Mouse (Mus musculus): ENCODE data around the gene Stum.

- TF ChIP-seq POLR2A (IDR thresholded peaks at IDR 0.05; ENCODE audit: borderline replicate concordance, low read depth, low read length) (no peak), CTCF (IDR thresholded peaks at IDR 0.05; ENCODE audit: low read depth, low read length) (no peak)
Measured at GRCm38 (mm10) chr1:180492777-180493176, 9.5 kb upstream of the Stum start.

Data from bone marrow macrophage, adult 2 months (primary cell).